Mouse (Mus musculus) adrenal gland, adult 8-10 months (tissue): ENCODE measurements at regions not wholly inside any gene's neighbourhood (a gene's known extent, or its start where the extent isn't known, plus 50 kb on each side); places are given as distances from the start of the nearest gene placed in this dataset.
A peak's percentile ranks its signal among the peaks of the same experiment; 100 is the strongest.

Experiments used
- DNase-seq: peaks from one replicate; pipeline ENCODE4 v3.0.0; 2022

DNA sequence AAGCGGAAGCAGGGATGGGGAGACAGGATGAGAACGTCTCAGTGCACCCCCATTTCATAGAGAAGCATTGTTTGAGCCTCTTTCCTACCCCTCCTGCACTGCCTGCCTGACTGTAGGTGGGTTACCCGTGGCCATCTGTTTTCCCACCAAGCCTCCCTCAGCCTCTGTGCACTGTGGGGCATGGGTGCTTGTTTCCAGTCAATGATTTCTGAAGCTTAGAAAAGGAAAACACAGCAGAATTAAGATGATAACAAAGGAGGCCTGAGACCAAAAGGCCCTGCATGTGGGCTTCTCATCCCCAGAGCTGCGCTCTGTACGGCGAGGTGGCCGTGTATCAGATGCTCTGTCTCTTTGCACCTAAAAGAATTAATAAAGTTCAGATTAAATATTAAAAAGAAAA, 92.9 kb upstream of the Pabpc6 start:
- no peak for DNase-seq

DNA sequence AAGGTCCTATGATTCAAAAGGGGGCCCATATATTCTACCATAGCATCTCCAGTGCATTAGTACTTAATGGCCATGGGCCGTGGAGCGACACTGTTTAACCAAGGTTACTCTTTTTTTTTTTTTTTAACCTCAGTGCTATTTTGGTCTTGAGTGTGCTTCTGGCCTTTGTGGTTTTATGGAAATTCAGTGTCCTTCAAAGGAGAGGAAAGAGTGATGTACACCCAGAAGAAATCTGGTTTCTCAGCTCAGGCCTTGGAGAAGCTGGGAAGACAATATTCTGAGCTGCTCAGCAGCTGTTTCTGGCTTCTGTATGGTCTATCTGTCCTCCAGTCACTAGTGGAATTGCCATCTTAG, 91.2 kb upstream of the Pabpc6 start:
- DNase-seq: no peak

- DNase-seq: no peak
These were observed 90.6 kb upstream of the Pabpc6 start for GRCm38 (mm10) chr17:9760026-9760705.

GRCm38 (mm10) chr17:9759421-9759852, 89.9 kb upstream of the Pabpc6 start:
- DNase-seq: no peak

GRCm38 (mm10) chr17:9757725-9758251, 88.3 kb upstream of the Pabpc6 start:
- no peak for DNase-seq

GRCm38 (mm10) chr17:9756675-9757074, 87.2 kb upstream of the Pabpc6 start:
- DNase-seq: no peak

- no peak for DNase-seq
These were observed 86.7 kb upstream of the Pabpc6 start for GRCm38 (mm10) chr17:9756196-9756595.

- DNase-seq: no peak
These were observed 86.1 kb upstream of the Pabpc6 start for GRCm38 (mm10) chr17:9755576-9755975.

DNA sequence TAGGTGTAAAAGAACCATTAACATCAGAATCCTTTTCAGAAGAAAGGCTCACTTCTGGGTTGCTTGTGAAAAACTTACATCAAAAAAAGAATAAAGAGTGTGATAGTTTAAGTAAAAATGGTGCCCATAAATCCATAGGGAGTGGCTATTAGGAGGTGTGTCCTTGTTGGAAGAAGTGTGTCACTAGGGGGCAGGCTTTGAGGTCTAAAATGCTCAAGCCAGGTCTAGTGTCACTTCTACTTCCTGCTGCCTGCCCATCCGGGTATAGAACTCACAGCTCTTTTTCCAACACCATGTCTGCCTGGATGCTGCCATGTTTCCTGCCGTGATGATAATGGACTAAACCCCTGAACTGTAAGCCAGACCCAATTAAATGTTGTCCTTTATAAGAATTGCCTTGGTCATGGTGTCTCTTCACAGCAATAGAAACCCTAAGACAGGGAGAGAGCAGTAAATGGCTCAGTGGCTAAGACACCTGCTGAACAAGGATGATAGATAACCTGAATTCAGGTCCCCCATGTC, 85.4 kb upstream of the Pabpc6 start:
- DNase-seq: no peak

- no peak for DNase-seq
These were observed 83.3 kb upstream of the Pabpc6 start for GRCm38 (mm10) chr17:9752848-9753247.

GRCm38 (mm10) chr17:9751348-9752170, 82.0 kb upstream of the Pabpc6 start:
- DNase-seq: no peak

GRCm38 (mm10) chr17:9750046-9750445, 80.5 kb upstream of the Pabpc6 start:
- no peak for DNase-seq

GRCm38 (mm10) chr17:9749301-9749700, 79.8 kb upstream of the Pabpc6 start:
- DNase-seq: no peak

GRCm38 (mm10) chr17:9747893-9748292, 78.4 kb upstream of the Pabpc6 start:
- DNase-seq: no peak

DNA sequence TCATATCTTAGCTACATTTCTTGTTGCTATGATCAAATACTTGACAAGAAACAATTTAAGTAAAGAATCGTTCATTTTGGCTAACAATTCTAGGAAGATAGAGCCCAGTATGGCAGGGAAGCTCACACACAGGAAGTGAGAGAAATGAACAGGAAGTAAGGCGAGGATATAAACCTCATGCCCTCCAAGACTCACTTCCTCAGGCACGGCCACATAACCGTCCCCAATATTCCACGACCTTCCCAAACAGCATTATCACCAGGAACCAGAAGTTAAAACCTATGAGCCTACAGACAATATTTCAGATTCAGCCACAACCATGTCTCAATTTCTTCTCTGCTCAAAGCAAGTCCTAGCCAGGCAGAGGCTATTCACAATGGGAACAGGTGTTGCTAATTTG, 73.8 kb upstream of the Pabpc6 start:
- no peak for DNase-seq

- no peak for DNase-seq
These were observed 71.8 kb upstream of the Pabpc6 start for GRCm38 (mm10) chr17:9741321-9741720.

- DNase-seq: no peak
These were observed 59.5 kb upstream of the Pabpc6 start for GRCm38 (mm10) chr17:9729020-9729419.

- DNase-seq: no peak
These were observed 56.4 kb upstream of the Pabpc6 start for GRCm38 (mm10) chr17:9725704-9726469.

DNA sequence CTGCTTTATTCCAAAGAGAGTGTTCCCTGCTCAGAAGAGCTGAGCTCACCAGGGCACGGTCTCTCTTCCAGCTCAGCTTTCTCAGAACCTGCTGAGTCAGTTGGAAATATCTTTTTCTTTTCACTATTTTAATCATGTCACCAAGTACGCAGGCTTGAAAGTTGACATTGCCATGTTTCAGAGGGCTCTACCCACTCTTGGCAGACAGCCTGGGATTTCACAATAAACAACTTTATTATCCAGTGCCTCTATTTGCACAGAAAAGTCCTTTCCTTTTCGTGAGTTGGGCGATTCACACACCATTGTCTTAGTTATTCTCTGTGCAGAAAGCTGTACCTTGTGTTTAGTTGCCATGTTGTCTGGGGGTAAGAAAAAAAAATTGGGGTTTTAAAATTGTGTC, 54.0 kb upstream of the Pabpc6 start:
- peak; percentile 21 for DNase-seq

GRCm38 (mm10) chr17:9722709-9723108, 53.2 kb upstream of the Pabpc6 start:
- no peak for DNase-seq
